Mouse (Mus musculus) lung, embryonic 14.5 days (tissue): ENCODE results near the gene Gm5426. TPM values are rescaled to one million over a fixed set of nuclear protein-coding genes. Genes with fewer than 3 reads are reported as not detected.
"Not testable (repeated sequence)": the region's sequence is repeated elsewhere in the genome, so short reads cannot be mapped to it uniquely, and the experiment has no call there.

ENCODE experiments used
- ATAC-seq: fragments of 200-750 bp; cut with Nextera tagmentation; 2 replicates; pipeline ENCODE4 v1.8.0; 2017; ENCODE audit warnings: mild to moderate bottlenecking, moderate TSS enrichment, moderate library complexity; ENCODE audit not compliant: insufficient read depth
- DNase-seq: peaks from one replicate; pipeline ENCODE4 v3.0.0-alpha.2; 2015
- H3K27ac ChIP-seq: fragments of 300-500 bp; sonication (generic); 2 replicates; pipeline ENCODE4 v1.5.1; 2014; ENCODE audit warnings: low read depth, mild to moderate bottlenecking, moderate library complexity
- H3K27me3 ChIP-seq: fragments of 300-500 bp; sonication (generic); 2 replicates; pipeline ENCODE4 v1.6.1; 2014; ENCODE audit warnings: low read length, control low read depth; ENCODE audit not compliant: insufficient read depth
- H3K36me3 ChIP-seq: fragments of 300-500 bp; sonication (generic); 2 replicates; pipeline ENCODE4 v1.6.1; 2014; ENCODE audit warnings: control low read depth; ENCODE audit not compliant: insufficient read depth
- H3K4me1 ChIP-seq: fragments of 300-500 bp; sonication (generic); 2 replicates; pipeline ENCODE4 v1.6.1; 2014; ENCODE audit warnings: antibody characterized with exemption, control low read depth; ENCODE audit not compliant: insufficient read depth
- H3K4me2 ChIP-seq: fragments of 300-500 bp; sonication (generic); 2 replicates; pipeline ENCODE4 v1.6.1; 2014; ENCODE audit warnings: mild to moderate bottlenecking
- H3K4me3 ChIP-seq: fragments of 300-500 bp; sonication (generic); 2 replicates; pipeline ENCODE4 v1.5.1; 2014; ENCODE audit warnings: low read depth, low read length
- H3K9ac ChIP-seq: fragments of 300-500 bp; sonication (generic); 2 replicates; pipeline ENCODE4 v1.6.1; 2014
- H3K9me3 ChIP-seq: fragments of 300-500 bp; sonication (generic); 2 replicates; pipeline ENCODE4 v1.6.1; 2016; ENCODE audit warnings: low read depth, low read length, control low read depth
- CTCF ChIP-seq: IDR thresholded peaks from 2 replicates; pipeline ENCODE4 v1.5.1; 2016; ENCODE audit warnings: antibody characterized with exemption, low read depth
- WGBS: fragments of 180-500 bp; shearing (Covaris S2); extraction: QIAGEN DNeasy Blood & Tissue Kit; methylation state at CpG from one replicate; pipeline ENCODE4 v1.1.7; 2014; 5-methylcytosine and 5-hydroxymethylcytosine counted together
- polyA plus RNA-seq: library from polyadenylated mRNA; unstranded; fragments of >200 nt; fragmentation: Nextera tagmentation; extraction: Ambion mirVana; gene quantifications from 2 replicates; pipeline ENCODE4 v1.2.1, GENCODE M21; 2014

Gm5426 gene
- polyA plus RNA-seq: not detected in 2 replicates

GRCm38 (mm10) chr10:96136451-96136850 is at the start of gene Gm5426:
Gene Gm5426 (plus strand): TSS chr10:96136603.
- not testable (repeated sequence) for ATAC-seq, H3K4me3 ChIP-seq, H3K27ac ChIP-seq, H3K4me1 ChIP-seq, H3K9me3 ChIP-seq, DNase-seq, H3K36me3 ChIP-seq, H3K4me2 ChIP-seq, H3K9ac ChIP-seq, H3K27me3 ChIP-seq
- WGBS: 84% methylated on average over 6 of the region's 6 CpGs

- DNase-seq (no peak), ATAC-seq (no peak)
- no peaks in the 10 kb centered on the region for H3K36me3 ChIP-seq
- WGBS: 65% methylated on average over 1 of the region's 1 CpGs
- no peak overlapping the region for H3K9ac ChIP-seq
- H3K27me3 ChIP-seq: no peaks in the 10 kb centered on the region
- no peak for TF ChIP-seq CTCF
- no peaks in the 10 kb centered on the region for H3K4me1 ChIP-seq
- no peak overlapping the region for H3K4me2 ChIP-seq
- H3K27ac ChIP-seq: no peak overlapping the region
- no peak overlapping the region for H3K4me3 ChIP-seq
- H3K9me3 ChIP-seq: no peaks in the 10 kb centered on the region
These were observed 46.7 kb upstream of the Gm5426 start for GRCm38 (mm10) chr10:96089744-96090143.

GRCm38 (mm10) chr10:96090388-96090787 is 46.0 kb upstream of the Gm5426 start:
- Histone ChIP-seq H3K36me3 (no peaks in the 10 kb centered on the region), H3K4me2 (no peak overlapping the region), H3K9ac (no peak overlapping the region), H3K4me3 (no peak overlapping the region), H3K27me3 (no peaks in the 10 kb centered on the region), H3K27ac (no peak overlapping the region), H3K9me3 (no peaks in the 10 kb centered on the region), H3K4me1 (no peaks in the 10 kb centered on the region)
- ATAC-seq (no peak), DNase-seq (no peak)
- no peak for TF ChIP-seq CTCF
- WGBS: 79% methylated on average over 3 of the region's 3 CpGs

- Histone ChIP-seq H3K36me3 (no peaks in the 10 kb centered on the region), H3K27me3 (no peaks in the 10 kb centered on the region), H3K9ac (no peak overlapping the region), H3K4me2 (no peak overlapping the region), H3K4me3 (no peak overlapping the region), H3K4me1 (no peaks in the 10 kb centered on the region), H3K27ac (no peak overlapping the region), H3K9me3 (no peaks in the 10 kb centered on the region)
- TF ChIP-seq CTCF: no peak
- no peak for ATAC-seq
- 44% methylated on average over 2 of the region's 2 CpGs for WGBS
- DNase-seq: no peak
These were observed 42.4 kb upstream of the Gm5426 start for GRCm38 (mm10) chr10:96093890-96094531.

GRCm38 (mm10) chr10:96094559-96094958 is 41.8 kb upstream of the Gm5426 start:
- Histone ChIP-seq H3K36me3 (no peaks in the 10 kb centered on the region), H3K27ac (no peak overlapping the region), H3K4me3 (no peak overlapping the region), H3K4me1 (no peaks in the 10 kb centered on the region), H3K27me3 (no peaks in the 10 kb centered on the region), H3K4me2 (no peak overlapping the region), H3K9ac (no peak overlapping the region), H3K9me3 (no peaks in the 10 kb centered on the region)
- TF ChIP-seq CTCF: no peak
- WGBS: 62% methylated on average over 2 of the region's 2 CpGs
- no peak for DNase-seq
- ATAC-seq: no peak

- H3K4me1 ChIP-seq: no peaks in the 10 kb centered on the region
- H3K4me3 ChIP-seq: no peak overlapping the region
- H3K4me2 ChIP-seq: no peak overlapping the region
- DNase-seq: no peak
- H3K27me3 ChIP-seq: no peaks in the 10 kb centered on the region
- H3K9me3 ChIP-seq: no peaks in the 10 kb centered on the region
- no peak overlapping the region for H3K9ac ChIP-seq
- no peaks in the 10 kb centered on the region for H3K36me3 ChIP-seq
- no peak overlapping the region for H3K27ac ChIP-seq
- WGBS: 77% methylated on average over 7 of the region's 7 CpGs
- ATAC-seq: no peak
- no peak for TF ChIP-seq CTCF
These were observed 39.7 kb upstream of the Gm5426 start for GRCm38 (mm10) chr10:96096730-96097129.

- H3K4me3 ChIP-seq: no peak overlapping the region
- TF ChIP-seq CTCF: no peak
- no peak overlapping the region for H3K27ac ChIP-seq
- DNase-seq (no peak), ATAC-seq (no peak)
- no peaks in the 10 kb centered on the region for H3K36me3 ChIP-seq
- H3K4me1 ChIP-seq: no peaks in the 10 kb centered on the region
- WGBS: 85% methylated on average over 4 of the region's 4 CpGs
- H3K9ac ChIP-seq: no peak overlapping the region
- no peaks in the 10 kb centered on the region for H3K9me3 ChIP-seq
- H3K4me2 ChIP-seq: no peak overlapping the region
- no peaks in the 10 kb centered on the region for H3K27me3 ChIP-seq
These were observed 35.4 kb upstream of the Gm5426 start for GRCm38 (mm10) chr10:96101035-96101434.

- Histone ChIP-seq H3K4me1 (no peaks in the 10 kb centered on the region), H3K36me3 (no peaks in the 10 kb centered on the region), H3K9me3 (no peaks in the 10 kb centered on the region), H3K9ac (no peak overlapping the region), H3K27me3 (no peaks in the 10 kb centered on the region), H3K4me2 (no peak overlapping the region), H3K4me3 (no peak overlapping the region), H3K27ac (no peak overlapping the region)
- DNase-seq (peak; percentile 29), ATAC-seq (no peak)
- 37% methylated on average over 3 of the region's 3 CpGs for WGBS
- TF ChIP-seq CTCF: no peak
These were observed 32.2 kb upstream of the Gm5426 start for GRCm38 (mm10) chr10:96104158-96104557.
